Mouse (Mus musculus) forebrain, embryonic 15.5 days (tissue): ENCODE data around the gene Lcmt1. TPM values are rescaled to one million over a fixed set of nuclear protein-coding genes. Genes with fewer than 3 reads are reported as not detected.

Source experiments
- ATAC-seq: fragments of 200-750 bp; cut with Nextera tagmentation; replicated peaks from 2 replicates; pipeline ENCODE4 v1.8.0; 2017; ENCODE audit warnings: mild to moderate bottlenecking, moderate TSS enrichment, moderate library complexity
- H3K27ac ChIP-seq: fragments of 300-500 bp; sonication (generic); replicated peaks from 2 replicates; pipeline ENCODE4 v1.5.1; 2015; ENCODE audit warnings: mild to moderate bottlenecking, inconsistent platforms
- H3K27me3 ChIP-seq: fragments of 300-500 bp; sonication (generic); 2 replicates; pipeline ENCODE4 v1.6.1; 2015; ENCODE audit warnings: inconsistent platforms
- H3K36me3 ChIP-seq: fragments of 300-500 bp; sonication (generic); 2 replicates; pipeline ENCODE4 v1.6.1; 2015; ENCODE audit warnings: mild to moderate bottlenecking, inconsistent platforms
- H3K4me1 ChIP-seq: fragments of 300-500 bp; sonication (generic); 2 replicates; pipeline ENCODE4 v1.6.1; 2015; ENCODE audit warnings: inconsistent platforms
- H3K4me2 ChIP-seq: fragments of 300-500 bp; sonication (generic); replicated peaks from 2 replicates; pipeline ENCODE4 v1.6.1; 2015; ENCODE audit warnings: mild to moderate bottlenecking, inconsistent platforms
- H3K4me3 ChIP-seq: fragments of 300-500 bp; sonication (generic); 2 replicates; pipeline ENCODE4 v1.5.1; 2015; ENCODE audit warnings: mild to moderate bottlenecking, inconsistent platforms
- H3K9ac ChIP-seq: fragments of 300-500 bp; sonication (generic); replicated peaks from 2 replicates; pipeline ENCODE4 v1.6.1; 2015; ENCODE audit warnings: mild to moderate bottlenecking, inconsistent platforms
- H3K9me3 ChIP-seq: fragments of 300-500 bp; sonication (generic); 2 replicates; pipeline ENCODE4 v1.6.1; 2016; ENCODE audit warnings: inconsistent platforms
- WGBS: fragments of 180-500 bp; shearing (Covaris S2); methylation state at CpG from one replicate; pipeline ENCODE4 v1.1.7; 2015; ENCODE audit warnings: mixed read lengths; 5-methylcytosine and 5-hydroxymethylcytosine counted together
- polyA plus RNA-seq: library from polyadenylated mRNA; unstranded; fragments of >200 nt; fragmentation: Nextera tagmentation; extraction: Ambion mirVana; gene quantifications from 2 replicates; pipeline ENCODE4 v1.2.1, GENCODE M21; 2015

Gene Lcmt1
- polyA plus RNA-seq, 1 experiment from 2014 or later = 102 TPM

- Histone ChIP-seq H3K4me3 (no peak overlapping the region), H3K4me2 (no peak overlapping the region), H3K9me3 (no peaks in the 10 kb centered on the region), H3K9ac (no peak overlapping the region), H3K27ac (no peak overlapping the region), H3K36me3 (no peaks in the 10 kb centered on the region), H3K27me3 (no peaks in the 10 kb centered on the region), H3K4me1 (peaks cover 11% of the 10 kb centered on the region)
- no peak for ATAC-seq
- WGBS = 80% methylated on average over 3 of the region's 3 CpGs
Measured at GRCm38 (mm10) chr7:123345041-123345544, 24.5 kb upstream of the Lcmt1 start.

- H3K4me3 ChIP-seq = no peak overlapping the region
- no peak overlapping the region for H3K9ac ChIP-seq
- H3K4me2 ChIP-seq = no peak overlapping the region
- 86% methylated on average over 7 of the region's 7 CpGs for WGBS
- 0 out of 2 replicates have a peak, but pooled peaks cover 4% of the 10 kb centered on the region for H3K4me1 ChIP-seq
- no peaks in the 10 kb centered on the region for H3K9me3 ChIP-seq
- no peaks in the 10 kb centered on the region for H3K36me3 ChIP-seq
- H3K27me3 ChIP-seq = no peaks in the 10 kb centered on the region
- no peak for ATAC-seq
- H3K27ac ChIP-seq = no peak overlapping the region
Measured at GRCm38 (mm10) chr7:123346631-123347290, 22.8 kb upstream of the Lcmt1 start.

- no peak for ATAC-seq
- Histone ChIP-seq H3K4me3 (no peak overlapping the region), H3K36me3 (no peaks in the 10 kb centered on the region), H3K27ac (no peak overlapping the region), H3K4me1 (no peaks in the 10 kb centered on the region), H3K27me3 (no peaks in the 10 kb centered on the region), H3K4me2 (no peak overlapping the region), H3K9ac (no peak overlapping the region), H3K9me3 (no peaks in the 10 kb centered on the region)
- WGBS = 72% methylated on average over 11 of the region's 11 CpGs
Measured at GRCm38 (mm10) chr7:123349813-123350212, 19.8 kb upstream of the Lcmt1 start.

GRCm38 (mm10) chr7:123350243-123350642 lies 19.3 kb upstream of the Lcmt1 start:
- Histone ChIP-seq H3K9me3 (no peaks in the 10 kb centered on the region), H3K27me3 (no peaks in the 10 kb centered on the region), H3K27ac (no peak overlapping the region), H3K4me1 (no peaks in the 10 kb centered on the region), H3K4me3 (no peak overlapping the region), H3K4me2 (no peak overlapping the region), H3K9ac (no peak overlapping the region), H3K36me3 (no peaks in the 10 kb centered on the region)
- ATAC-seq = no peak
- 82% methylated on average over 2 of the region's 2 CpGs for WGBS

GRCm38 (mm10) chr7:123353081-123353480 lies 16.5 kb upstream of the Lcmt1 start:
- no peaks in the 10 kb centered on the region for H3K27me3 ChIP-seq
- no peak for ATAC-seq

GRCm38 (mm10) chr7:123353879-123354278 lies 15.7 kb upstream of the Lcmt1 start:
- Histone ChIP-seq H3K4me1 (no peaks in the 10 kb centered on the region), H3K9ac (no peak overlapping the region), H3K9me3 (no peaks in the 10 kb centered on the region), H3K4me2 (no peak overlapping the region), H3K4me3 (no peak overlapping the region), H3K27me3 (no peaks in the 10 kb centered on the region), H3K27ac (no peak overlapping the region), H3K36me3 (no peaks in the 10 kb centered on the region)
- ATAC-seq = no peak
- 89% methylated on average over 5 of the region's 5 CpGs for WGBS

More at GRCm38 (mm10) chr7:123353081-123353480, 16.5 kb upstream of the Lcmt1 start:
- Histone ChIP-seq H3K9ac (no peak overlapping the region), H3K4me1 (no peaks in the 10 kb centered on the region), H3K9me3 (no peaks in the 10 kb centered on the region), H3K36me3 (no peaks in the 10 kb centered on the region), H3K27ac (no peak overlapping the region), H3K4me2 (no peak overlapping the region), H3K4me3 (no peak overlapping the region)
- 96% methylated on average over 4 of the region's 4 CpGs for WGBS

- H3K4me3 ChIP-seq = no peak overlapping the region
- H3K27ac ChIP-seq = no peak overlapping the region
- no peak for ATAC-seq
- no peak overlapping the region for H3K4me2 ChIP-seq
- no peaks in the 10 kb centered on the region for H3K36me3 ChIP-seq
- 93% methylated on average over 5 of the region's 5 CpGs for WGBS
- peaks cover 5% of the 10 kb centered on the region; the same call in 1 of the 2 replicates for H3K4me1 ChIP-seq
- H3K27me3 ChIP-seq = no peaks in the 10 kb centered on the region
- H3K9ac ChIP-seq = no peak overlapping the region
- no peaks in the 10 kb centered on the region for H3K9me3 ChIP-seq
Measured at GRCm38 (mm10) chr7:123354392-123354791, 15.2 kb upstream of the Lcmt1 start.

- Histone ChIP-seq H3K27me3 (no peaks in the 10 kb centered on the region), H3K36me3 (no peaks in the 10 kb centered on the region), H3K4me1 (peaks cover 5% of the 10 kb centered on the region; the same call in 1 of the 2 replicates), H3K9me3 (no peaks in the 10 kb centered on the region), H3K27ac (no peak overlapping the region), H3K4me2 (no peak overlapping the region), H3K4me3 (no peak overlapping the region), H3K9ac (no peak overlapping the region)
- ATAC-seq = no peak
- 94% methylated on average over 2 of the region's 2 CpGs for WGBS
Measured at GRCm38 (mm10) chr7:123354851-123355250, 14.7 kb upstream of the Lcmt1 start.

GRCm38 (mm10) chr7:123356158-123356557 lies 13.4 kb upstream of the Lcmt1 start:
- 94% methylated on average over 3 of the region's 3 CpGs for WGBS

GRCm38 (mm10) chr7:123359101-123359500 lies 10.5 kb upstream of the Lcmt1 start:
- no peak overlapping the region for H3K4me2 ChIP-seq
- H3K27ac ChIP-seq = no peak overlapping the region
- no peak for ATAC-seq
- H3K27me3 ChIP-seq = no peaks in the 10 kb centered on the region
- peaks cover 5% of the 10 kb centered on the region; the same call in 1 of the 2 replicates for H3K4me1 ChIP-seq
- 53% methylated on average over 7 of the region's 7 CpGs for WGBS
- no peaks in the 10 kb centered on the region for H3K9me3 ChIP-seq
- no peak overlapping the region for H3K4me3 ChIP-seq
- no peak overlapping the region for H3K9ac ChIP-seq
- no peaks in the 10 kb centered on the region for H3K36me3 ChIP-seq

More at GRCm38 (mm10) chr7:123356158-123356557, 13.4 kb upstream of the Lcmt1 start:
- H3K27me3 ChIP-seq = no peaks in the 10 kb centered on the region
- no peaks in the 10 kb centered on the region for H3K9me3 ChIP-seq
- H3K4me3 ChIP-seq = no peak overlapping the region
- H3K27ac ChIP-seq = no peak overlapping the region
- peaks cover 5% of the 10 kb centered on the region; the same call in 1 of the 2 replicates for H3K4me1 ChIP-seq
- H3K4me2 ChIP-seq = no peak overlapping the region
- H3K36me3 ChIP-seq = no peaks in the 10 kb centered on the region
- no peak for ATAC-seq
- no peak overlapping the region for H3K9ac ChIP-seq

GRCm38 (mm10) chr7:123360185-123360584 lies 9.4 kb upstream of the Lcmt1 start:
- ATAC-seq = no peak
- WGBS = 85% methylated on average over 5 of the region's 5 CpGs

GRCm38 (mm10) chr7:123361229-123361980 lies 8.2 kb upstream of the Lcmt1 start:
- H3K27ac ChIP-seq = no peak overlapping the region
- WGBS = 94% methylated on average over 7 of the region's 7 CpGs
- no peak overlapping the region for H3K9ac ChIP-seq
- H3K4me1 ChIP-seq = peaks cover 7% of the 10 kb centered on the region
- no peak overlapping the region for H3K4me2 ChIP-seq
- ATAC-seq = no peak
- no peaks in the 10 kb centered on the region for H3K27me3 ChIP-seq
- H3K9me3 ChIP-seq = no peaks in the 10 kb centered on the region
- no peak overlapping the region for H3K4me3 ChIP-seq
- H3K36me3 ChIP-seq = no peaks in the 10 kb centered on the region

More at GRCm38 (mm10) chr7:123360185-123360584, 9.4 kb upstream of the Lcmt1 start:
- Histone ChIP-seq H3K4me2 (no peak overlapping the region), H3K4me3 (no peak overlapping the region), H3K9ac (no peak overlapping the region), H3K36me3 (no peaks in the 10 kb centered on the region), H3K27me3 (no peaks in the 10 kb centered on the region), H3K9me3 (no peaks in the 10 kb centered on the region), H3K27ac (no peak overlapping the region), H3K4me1 (peaks cover 5% of the 10 kb centered on the region; the same call in 1 of the 2 replicates)
